In genomic region chr10:62192701-62193157, GRCm38 (mm10) we compare ENCODE assay signal across 9 mouse cellular contexts. TPM values are rescaled to one million over a fixed set of nuclear protein-coding genes. Genes with fewer than 3 reads are reported as not detected.
DNase-seq lines count a peak whose midpoint lies in the region; ATAC-seq and TF ChIP-seq lines count a peak whose summit lies in the region.
"Had no signal": no experiment of that assay in that cellular context is flagged by ENCODE, and none has a peak within 500 bp of the region (broad histone marks: within the 10 kb centered on the region; RNA-seq: fewer than 3 reads in every experiment).

No protein-coding gene starts in this region.

- H3K36me3 ChIP-seq in liver, adult 2 months (ENCODE audit: control insufficient read depth, insufficient read depth, low read length) = no peaks in the 10 kb centered on the region
- H3K36me3 ChIP-seq in kidney, embryonic 15.5 days = no peaks in the 10 kb centered on the region
- H3K36me3 ChIP-seq: limb, embryonic 13.5 days had no signal

- DNase-seq in liver, adult 2 months (ENCODE audit: extremely low read depth, low read depth, low spot score) = peak; percentile 73
- DNase-seq in liver (no peak), adipocyte (ENCODE audit: low spot score) (peak; percentile 8)
- peak; percentile 94 for DNase-seq in cerebellum, adult 9-11 months
- no peak for DNase-seq in urinary bladder, adult 2 months (ENCODE audit: low spot score)

- H3K4me1 ChIP-seq in liver, adult 2 months (ENCODE audit: control insufficient read depth, insufficient read depth, low read length) = no peaks in the 10 kb centered on the region
- peaks cover 52% of the 10 kb centered on the region for H3K4me1 ChIP-seq in kidney, embryonic 15.5 days

- H3K79me2 ChIP-seq in liver, adult 2 months (ENCODE audit: control insufficient read depth, insufficient read depth, low read length) = no peaks in the 10 kb centered on the region

- no peak overlapping the region for H3K9ac ChIP-seq in liver, adult 2 months (ENCODE audit: low read depth, low read length)
- H3K9ac ChIP-seq in kidney, embryonic 15.5 days = no peak overlapping the region
- H3K9ac ChIP-seq: limb, embryonic 13.5 days had no signal

- H3K4me3 ChIP-seq in liver, adult 2 months (ENCODE audit: insufficient read depth, low read depth, low read length) = no peak overlapping the region
- no peak overlapping the region for H3K4me3 ChIP-seq in kidney, embryonic 15.5 days (replicated peaks)
- H3K4me3 ChIP-seq: limb, embryonic 13.5 days had no signal

- H3K9me3 ChIP-seq in kidney, embryonic 15.5 days (replicated peaks) = no peaks in the 10 kb centered on the region
- H3K9me3 ChIP-seq: limb, embryonic 13.5 days had no signal

- TF ChIP-seq CTCF in liver, adult 2 months (IDR thresholded peaks at IDR 0.05; ENCODE audit: low read depth, low read length) = no peak

- H3K27me3 ChIP-seq in liver, adult 2 months (ENCODE audit: control insufficient read depth, insufficient read depth, low read length) = no peaks in the 10 kb centered on the region
- no peaks in the 10 kb centered on the region for H3K27me3 ChIP-seq in kidney, embryonic 15.5 days
- H3K27me3 ChIP-seq: limb, embryonic 13.5 days had no signal

- 25% methylated on average over 9 of the region's 9 CpGs for WGBS in liver, adult 2 months
- WGBS in kidney, embryonic 15.5 days = 45% methylated on average over 9 of the region's 9 CpGs

- ATAC-seq in kidney, embryonic 15.5 days (replicated peaks; ENCODE audit: low FRiP score) = peak; percentile 66
- peak; percentile 43 for ATAC-seq in megakaryocyte progenitor cell, adult 5-6 weeks (replicated peaks; ENCODE audit: poor library complexity)
- no peak for ATAC-seq in granulocyte monocyte progenitor cell, adult 5-6 weeks (replicated peaks; ENCODE audit: poor library complexity, severe bottlenecking)

- no peak overlapping the region for H3K27ac ChIP-seq in liver, adult 2 months (replicated peaks; ENCODE audit: insufficient read depth, low read depth, low read length)
- H3K27ac ChIP-seq in kidney, embryonic 15.5 days = peak overlapping the region; percentile 84
- H3K27ac ChIP-seq: limb, embryonic 13.5 days had no signal

- TF ChIP-seq POLR2A in liver, adult 2 months (IDR thresholded peaks at IDR 0.05; ENCODE audit: extremely low read depth, insufficient read depth, low read length) = no peak

- no peak overlapping the region for H3K4me2 ChIP-seq in kidney, embryonic 15.5 days
- H3K4me2 ChIP-seq: limb, embryonic 13.5 days had no signal

RNA-seq across cellular contexts. Expression of gene Tspan15, which starts 38.3 kb away (rescaled TPM):
- 4.1 and 7.3 TPM in 2 replicates for total RNA-seq in liver, adult 2 months (2014; rRNA removed)
- 4.8 and 8.6 TPM in 2 replicates for polyA plus RNA-seq in liver, adult 2 months (2012; rRNA removed)
- polyA plus RNA-seq in kidney, embryonic 15.5 days (2015; fragmentation: Nextera tagmentation; extraction: Ambion mirVana) = 52.5 and 53.5 TPM in 2 replicates
- total RNA-seq in megakaryocyte progenitor cell, adult 5-6 weeks (2015) = 0.15 and 0.49 TPM in 2 replicates
- 0.21 TPM in 1 of 2 replicates, not detected in the other for total RNA-seq in megakaryocyte progenitor cell, adult 5-6 weeks (2017)
- not detected in 2 replicates for total RNA-seq in granulocyte monocyte progenitor cell, adult 5-6 weeks (2014; fragmentation: Nextera tagmentation)
- total RNA-seq in granulocyte monocyte progenitor cell, adult 5-6 weeks (2017) = 0.13 TPM in 1 of 2 replicates, not detected in the other
- 37.2 and 41.5 TPM in 2 replicates for polyA plus RNA-seq in urinary bladder, adult 2 months (2012; rRNA removed)

RNA-seq across cellular contexts. Expression of gene Fam241b, which starts 49.0 kb away (rescaled TPM):
- total RNA-seq in liver, adult 2 months (2014; rRNA removed) = 2.1 and 3.6 TPM in 2 replicates
- 3.2 and 3.9 TPM in 2 replicates for polyA plus RNA-seq in liver, adult 2 months (2012; rRNA removed)
- polyA plus RNA-seq in kidney, embryonic 15.5 days (2015; fragmentation: Nextera tagmentation; extraction: Ambion mirVana) = 12.8 and 16.3 TPM in 2 replicates
- not detected in 2 replicates for total RNA-seq in megakaryocyte progenitor cell, adult 5-6 weeks (2015)
- not detected in 2 replicates for total RNA-seq in megakaryocyte progenitor cell, adult 5-6 weeks (2017)
- total RNA-seq in granulocyte monocyte progenitor cell, adult 5-6 weeks (2014; fragmentation: Nextera tagmentation) = not detected in 2 replicates
- total RNA-seq in granulocyte monocyte progenitor cell, adult 5-6 weeks (2017) = not detected in 2 replicates
- polyA plus RNA-seq in urinary bladder, adult 2 months (2012; rRNA removed) = 14.7 and 17.9 TPM in 2 replicates

RNA-seq across cellular contexts. Expression of gene Tacr2, which starts 59.5 kb away (rescaled TPM):
- not detected in 2 replicates for total RNA-seq in liver, adult 2 months (2014; rRNA removed)
- polyA plus RNA-seq in liver, adult 2 months (2012; rRNA removed) = not detected in 2 replicates
- 0.06 TPM in 1 of 2 replicates, not detected in the other for polyA plus RNA-seq in kidney, embryonic 15.5 days (2015; fragmentation: Nextera tagmentation; extraction: Ambion mirVana)
- total RNA-seq in megakaryocyte progenitor cell, adult 5-6 weeks (2015) = not detected in 2 replicates
- not detected in 2 replicates for total RNA-seq in megakaryocyte progenitor cell, adult 5-6 weeks (2017)
- not detected in 2 replicates for total RNA-seq in granulocyte monocyte progenitor cell, adult 5-6 weeks (2014; fragmentation: Nextera tagmentation)
- 0.22 TPM in 1 of 2 replicates, not detected in the other for total RNA-seq in granulocyte monocyte progenitor cell, adult 5-6 weeks (2017)
- polyA plus RNA-seq in urinary bladder, adult 2 months (2012; rRNA removed) = 4.2 and 10.7 TPM in 2 replicates
- polyA plus RNA-seq: limb, embryonic 13.5 days had no signal

RNA-seq across cellular contexts. Expression of gene Neurog3, which starts 59.8 kb away (rescaled TPM):
- not detected in 2 replicates for total RNA-seq in liver, adult 2 months (2014; rRNA removed)
- not detected in 2 replicates for polyA plus RNA-seq in liver, adult 2 months (2012; rRNA removed)
- polyA plus RNA-seq in kidney, embryonic 15.5 days (2015; fragmentation: Nextera tagmentation; extraction: Ambion mirVana) = not detected in 2 replicates
- not detected in 2 replicates for total RNA-seq in megakaryocyte progenitor cell, adult 5-6 weeks (2015)
- total RNA-seq in megakaryocyte progenitor cell, adult 5-6 weeks (2017) = not detected in 2 replicates
- total RNA-seq in granulocyte monocyte progenitor cell, adult 5-6 weeks (2014; fragmentation: Nextera tagmentation) = not detected in 2 replicates
- total RNA-seq in granulocyte monocyte progenitor cell, adult 5-6 weeks (2017) = not detected in 2 replicates
- not detected in 2 replicates for polyA plus RNA-seq in urinary bladder, adult 2 months (2012; rRNA removed)
- polyA plus RNA-seq: limb, embryonic 13.5 days had no signal

Comparison
In these comparisons a context has a peak if more than half of its experiments do, and no peak if none do; other contexts are left out.
1. DNase-seq: peak in liver, adult 2 months (single experiment), adipocyte (single experiment) and cerebellum, adult 9-11 months (single experiment); none in liver (single experiment) and urinary bladder, adult 2 months (single experiment).